Mouse (Mus musculus): ENCODE measurements at regions not wholly inside any gene's neighbourhood (a gene's known extent, or its start where the extent isn't known, plus 50 kb on each side); places are given as distances from the start of the nearest gene placed in this dataset.

- no peak for TF ChIP-seq CTCF (IDR thresholded peaks at IDR 0.05; ENCODE audit: low read depth, low read length)
- no peak for TF ChIP-seq TAL1 (conservative IDR thresholded peaks at IDR 0.05; ENCODE audit: low read depth, low read length)
Observed at GRCm38 (mm10) chr15:87107701-87108100, 436.4 kb upstream of the Fam19a5 start.
